Mouse (Mus musculus): ENCODE data around the gene Tspyl3. TPM values are rescaled to one million over a fixed set of nuclear protein-coding genes. Genes with fewer than 3 reads are reported as not detected.
A peak's percentile ranks its signal among the peaks of the same experiment; 100 is the strongest.

Tspyl3 gene
- polyA plus RNA-seq, 1 experiment from 2014 or later = 4.7 TPM

DNA sequence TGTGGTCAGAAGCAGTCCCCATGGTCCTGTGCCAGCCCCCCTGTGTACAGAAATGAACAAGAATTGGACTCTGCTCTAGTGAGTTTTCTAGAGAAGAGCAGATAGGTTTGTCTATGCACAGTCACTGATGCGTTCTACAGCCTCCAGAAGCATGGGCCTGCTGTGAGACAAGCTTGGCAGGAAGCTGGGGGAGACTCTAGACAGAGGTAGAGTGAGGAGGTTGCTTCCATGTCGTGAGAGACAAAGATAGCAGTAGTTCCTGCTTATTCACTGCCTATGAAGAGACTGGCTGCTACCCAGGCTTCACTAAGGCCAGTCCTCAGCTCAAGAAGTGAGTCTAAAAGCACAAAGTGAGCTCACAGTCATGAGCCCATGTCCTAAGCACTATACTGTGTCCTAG lies 34.0 kb downstream of the Tspyl3 start:
- no peaks in the 10 kb centered on the region for H3K27me3 ChIP-seq (replicated peaks; ENCODE audit: insufficient read depth, low read length)
- H3K9ac ChIP-seq (replicated peaks; ENCODE audit: low read depth) = no peak overlapping the region
- H3K4me3 ChIP-seq (ENCODE audit: low read depth, low read length) = no peak overlapping the region
- H3K27ac ChIP-seq (ENCODE audit: low read length) = no peak overlapping the region
- DNase-seq (ENCODE audit: low spot score) = no peak
- H3K4me1 ChIP-seq (ENCODE audit: insufficient read depth, low read depth, low read length) = no peaks in the 10 kb centered on the region
- no peak for ATAC-seq
- no peaks in the 10 kb centered on the region for H3K9me3 ChIP-seq (ENCODE audit: low read length)
- no peak for TF ChIP-seq EP300 (IDR thresholded peaks at IDR 0.05)
- TF ChIP-seq CTCF (IDR thresholded peaks at IDR 0.05) = no peak
- H3K36me3 ChIP-seq (ENCODE audit: insufficient read depth, low read length) = peaks cover 53% of the 10 kb centered on the region
- WGBS = 76% methylated on average over 2 of the region's 2 CpGs
- H3K4me2 ChIP-seq (replicated peaks; ENCODE audit: low read depth, low read length) = no peak overlapping the region

DNA sequence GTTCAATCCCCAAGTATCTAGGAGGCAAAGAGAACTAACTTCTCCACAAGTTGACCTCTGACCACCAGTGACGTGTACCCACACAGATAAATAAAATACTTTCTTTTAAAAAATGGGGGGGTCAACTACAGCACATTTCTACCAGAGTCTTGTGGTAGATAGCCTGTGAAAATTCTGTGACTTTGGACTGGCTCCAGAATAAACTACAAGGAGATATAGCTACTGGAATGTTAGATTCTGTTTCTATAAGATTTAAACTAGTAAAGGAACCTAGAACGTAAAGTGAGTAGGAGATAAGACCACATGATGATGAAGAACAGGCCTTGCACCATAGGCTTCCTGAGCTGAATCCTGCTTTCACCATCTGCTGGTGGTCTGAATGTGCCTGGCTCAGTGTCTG lies 37.4 kb downstream of the Tspyl3 start:
- peaks cover 43% of the 10 kb centered on the region for H3K36me3 ChIP-seq (ENCODE audit: insufficient read depth, low read length)
- 79% methylated on average over 2 of the region's 2 CpGs for WGBS
- no peaks in the 10 kb centered on the region for H3K27me3 ChIP-seq (replicated peaks; ENCODE audit: insufficient read depth, low read length)
- no peaks in the 10 kb centered on the region for H3K9me3 ChIP-seq (ENCODE audit: low read length)
- TF ChIP-seq CTCF (IDR thresholded peaks at IDR 0.05) = no peak
- TF ChIP-seq EP300 (IDR thresholded peaks at IDR 0.05) = no peak
- H3K9ac ChIP-seq (replicated peaks; ENCODE audit: low read depth) = no peak overlapping the region
- H3K4me2 ChIP-seq (replicated peaks; ENCODE audit: low read depth, low read length) = no peak overlapping the region
- no peak overlapping the region for H3K27ac ChIP-seq (ENCODE audit: low read length)
- DNase-seq (ENCODE audit: low spot score) (no peak), ATAC-seq (no peak)
- H3K4me3 ChIP-seq (ENCODE audit: low read depth, low read length) = no peak overlapping the region
- H3K4me1 ChIP-seq (ENCODE audit: insufficient read depth, low read depth, low read length) = no peaks in the 10 kb centered on the region

- H3K4me1 ChIP-seq (ENCODE audit: insufficient read depth, low read depth, low read length) = no peaks in the 10 kb centered on the region
- TF ChIP-seq CTCF (IDR thresholded peaks at IDR 0.05) (no peak), EP300 (IDR thresholded peaks at IDR 0.05) (no peak)
- no peak overlapping the region for H3K27ac ChIP-seq (ENCODE audit: low read length)
- H3K27me3 ChIP-seq (replicated peaks; ENCODE audit: insufficient read depth, low read length) = no peaks in the 10 kb centered on the region
- H3K9me3 ChIP-seq (ENCODE audit: low read length) = no peaks in the 10 kb centered on the region
- ATAC-seq (peak; percentile 74), DNase-seq (ENCODE audit: low spot score) (peak; percentile 41)
- no peak overlapping the region for H3K4me3 ChIP-seq (ENCODE audit: low read depth, low read length)
- no peak overlapping the region for H3K4me2 ChIP-seq (replicated peaks; ENCODE audit: low read depth, low read length)
- 37% methylated on average over 2 of the region's 2 CpGs for WGBS
- no peak overlapping the region for H3K9ac ChIP-seq (replicated peaks; ENCODE audit: low read depth)
- H3K36me3 ChIP-seq (ENCODE audit: insufficient read depth, low read length) = peaks cover 46% of the 10 kb centered on the region
These were observed 39.1 kb downstream of the Tspyl3 start for GRCm38 (mm10) chr2:153186176-153186591.

DNA sequence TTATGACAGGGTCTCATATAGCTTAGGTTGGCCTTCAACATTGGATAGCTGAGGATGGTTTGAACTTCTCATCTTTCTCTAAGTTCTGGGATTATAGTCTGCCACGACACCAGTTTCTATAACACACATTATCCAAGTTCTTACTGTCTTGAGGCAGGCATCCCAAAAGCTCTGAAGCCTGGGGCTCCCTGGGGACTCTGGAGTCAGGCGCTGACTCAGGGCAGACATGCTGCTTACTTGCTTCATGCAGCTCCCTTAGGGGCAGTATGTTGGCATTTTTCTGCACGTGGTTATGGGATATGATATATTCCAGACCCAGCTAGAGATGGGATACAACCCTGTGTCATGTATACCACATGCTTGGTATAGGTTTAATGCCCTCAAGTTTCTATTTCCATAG lies 45.3 kb downstream of the Tspyl3 start:
- no peak overlapping the region for H3K27ac ChIP-seq (ENCODE audit: low read length)
- no peak for DNase-seq (ENCODE audit: low spot score)

DNA sequence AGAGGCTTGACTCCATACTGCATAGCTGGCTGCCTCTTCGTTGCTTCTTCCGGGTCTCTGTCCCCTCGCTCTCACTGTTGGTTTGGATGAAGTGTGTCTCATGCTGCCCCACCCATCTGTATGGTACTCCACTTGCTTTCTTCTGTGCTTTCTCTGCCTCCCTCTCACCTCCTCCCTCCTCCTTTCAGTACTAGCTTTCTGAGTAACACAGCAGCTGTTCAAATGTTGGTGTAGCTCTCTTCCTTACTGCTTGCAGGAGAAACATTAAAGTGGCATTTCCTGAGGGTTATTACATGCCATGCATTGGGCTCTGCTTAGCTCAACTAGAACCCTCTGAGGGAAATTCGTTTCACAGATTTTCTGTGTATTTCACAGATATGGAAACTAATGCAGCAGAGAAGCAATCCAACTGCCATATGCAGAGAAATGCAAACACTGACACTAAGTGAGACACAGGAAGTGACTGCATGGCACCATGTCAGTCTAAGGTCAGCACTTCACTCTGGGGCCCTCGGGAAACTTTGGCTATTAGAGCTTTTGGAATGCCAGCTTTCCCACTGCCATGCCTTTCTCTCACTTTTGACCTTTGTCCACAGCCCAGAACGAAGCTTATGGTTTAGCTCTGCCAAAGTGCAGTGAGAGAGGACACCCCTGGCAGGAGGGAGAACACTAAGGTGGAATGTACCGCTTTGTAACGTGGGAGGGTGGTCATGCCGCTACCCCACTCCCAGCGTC lies 45.9 kb downstream of the Tspyl3 start:
- ATAC-seq (no peak), DNase-seq (ENCODE audit: low spot score) (no peak)
- H3K9ac ChIP-seq (replicated peaks; ENCODE audit: low read depth) = no peak overlapping the region
- H3K9me3 ChIP-seq (ENCODE audit: low read length) = no peaks in the 10 kb centered on the region
- no peaks in the 10 kb centered on the region for H3K4me1 ChIP-seq (ENCODE audit: insufficient read depth, low read depth, low read length)
- 69% methylated on average over 10 of the region's 10 CpGs for WGBS
- H3K27me3 ChIP-seq (replicated peaks; ENCODE audit: insufficient read depth, low read length) = no peaks in the 10 kb centered on the region
- TF ChIP-seq EP300 (IDR thresholded peaks at IDR 0.05) = no peak
- no peak for TF ChIP-seq CTCF (IDR thresholded peaks at IDR 0.05)
- no peak overlapping the region for H3K4me3 ChIP-seq (ENCODE audit: low read depth, low read length)
- peaks cover 17% of the 10 kb centered on the region for H3K36me3 ChIP-seq (ENCODE audit: insufficient read depth, low read length)
- peak overlapping the region; percentile 14; the same call in 1 of the 2 replicates for H3K27ac ChIP-seq (ENCODE audit: low read length)
- H3K4me2 ChIP-seq (replicated peaks; ENCODE audit: low read depth, low read length) = no peak overlapping the region

More for the DNA sequence above, 45.3 kb downstream of the Tspyl3 start:
- ATAC-seq = no peak
- WGBS = 88% methylated on average over 3 of the region's 3 CpGs
- no peak for TF ChIP-seq CTCF (IDR thresholded peaks at IDR 0.05)
- TF ChIP-seq EP300 (IDR thresholded peaks at IDR 0.05) = no peak
- H3K27me3 ChIP-seq (replicated peaks; ENCODE audit: insufficient read depth, low read length) = no peaks in the 10 kb centered on the region
- H3K36me3 ChIP-seq (ENCODE audit: insufficient read depth, low read length) = peaks cover 17% of the 10 kb centered on the region
- H3K4me1 ChIP-seq (ENCODE audit: insufficient read depth, low read depth, low read length) = no peaks in the 10 kb centered on the region
- no peak overlapping the region for H3K4me2 ChIP-seq (replicated peaks; ENCODE audit: low read depth, low read length)
- no peak overlapping the region for H3K9ac ChIP-seq (replicated peaks; ENCODE audit: low read depth)
- H3K4me3 ChIP-seq (ENCODE audit: low read depth, low read length) = no peak overlapping the region
- H3K9me3 ChIP-seq (ENCODE audit: low read length) = no peaks in the 10 kb centered on the region

DNA sequence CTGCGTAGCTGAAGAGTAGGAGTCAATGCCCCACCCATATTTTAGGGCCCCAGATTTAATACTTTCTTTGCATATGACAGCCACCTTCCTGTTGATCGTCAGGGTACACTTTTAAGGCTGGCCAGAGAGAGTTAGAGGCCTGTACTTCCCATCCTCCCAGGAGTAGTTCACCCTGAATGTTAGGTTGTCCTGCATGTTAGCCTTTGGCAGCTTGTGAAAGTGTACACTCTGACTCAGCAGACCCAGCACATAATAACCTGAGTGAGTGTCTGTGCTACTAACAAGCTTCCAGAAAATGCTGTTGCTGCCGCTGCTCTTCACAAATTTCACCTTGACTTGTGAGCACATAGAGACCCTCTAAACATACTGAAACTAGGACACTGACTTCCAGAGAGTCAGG lies 48.1 kb downstream of the Tspyl3 start:
- Histone ChIP-seq H3K4me3 (ENCODE audit: low read depth, low read length) (no peak overlapping the region), H3K9me3 (ENCODE audit: low read length) (no peaks in the 10 kb centered on the region), H3K4me1 (ENCODE audit: insufficient read depth, low read depth, low read length) (no peaks in the 10 kb centered on the region), H3K4me2 (replicated peaks; ENCODE audit: low read depth, low read length) (no peak overlapping the region), H3K27me3 (replicated peaks; ENCODE audit: insufficient read depth, low read length) (no peaks in the 10 kb centered on the region), H3K36me3 (ENCODE audit: insufficient read depth, low read length) (peaks cover 7% of the 10 kb centered on the region; the same call in 1 of the 2 replicates), H3K9ac (replicated peaks; ENCODE audit: low read depth) (no peak overlapping the region), H3K27ac (ENCODE audit: low read length) (no peak overlapping the region)
- no peak for TF ChIP-seq EP300 (IDR thresholded peaks at IDR 0.05)
- ATAC-seq (no peak), DNase-seq (ENCODE audit: low spot score) (no peak)
- WGBS = 77% methylated on average over 3 of the region's 3 CpGs

Measured in lung, postnatal 0 days (tissue).